Mouse (Mus musculus): ENCODE measurements around the gene Supt4a. TPM values are rescaled to one million over a fixed set of nuclear protein-coding genes. Genes with fewer than 3 reads are reported as not detected.

Gene Supt4a
- polyA plus RNA-seq, 1 experiment from 2014 or later, result 146 TPM

- H3K27ac ChIP-seq (ENCODE audit: low read depth), result no peak overlapping the region
- no peak overlapping the region for H3K4me2 ChIP-seq (ENCODE audit: low read length)
- peaks cover 42% of the 10 kb centered on the region for H3K36me3 ChIP-seq (ENCODE audit: control insufficient read depth, insufficient read depth, low read length)
- no peak overlapping the region for H3K4me3 ChIP-seq (ENCODE audit: low read depth, low read length)
- DNase-seq (ENCODE audit: low spot score) (no peak), ATAC-seq (replicated peaks; ENCODE audit: low FRiP score, low TSS enrichment, low read depth) (no peak)
- no peaks in the 10 kb centered on the region for H3K27me3 ChIP-seq (replicated peaks; ENCODE audit: control insufficient read depth, insufficient read depth, low read length)
- 75% methylated on average over 9 of the region's 9 CpGs for WGBS
- H3K9ac ChIP-seq (ENCODE audit: low read length), result no peak overlapping the region
- 0 out of 2 replicates have a peak, but pooled peaks cover 4% of the 10 kb centered on the region for H3K4me1 ChIP-seq (replicated peaks; ENCODE audit: control insufficient read depth, insufficient read depth, low read length)
- H3K9me3 ChIP-seq (ENCODE audit: control insufficient read depth, low read length), result no peaks in the 10 kb centered on the region
These were observed 8.5 kb downstream of the Supt4a start for GRCm38 (mm10) chr11:87745632-87746555.

DNA sequence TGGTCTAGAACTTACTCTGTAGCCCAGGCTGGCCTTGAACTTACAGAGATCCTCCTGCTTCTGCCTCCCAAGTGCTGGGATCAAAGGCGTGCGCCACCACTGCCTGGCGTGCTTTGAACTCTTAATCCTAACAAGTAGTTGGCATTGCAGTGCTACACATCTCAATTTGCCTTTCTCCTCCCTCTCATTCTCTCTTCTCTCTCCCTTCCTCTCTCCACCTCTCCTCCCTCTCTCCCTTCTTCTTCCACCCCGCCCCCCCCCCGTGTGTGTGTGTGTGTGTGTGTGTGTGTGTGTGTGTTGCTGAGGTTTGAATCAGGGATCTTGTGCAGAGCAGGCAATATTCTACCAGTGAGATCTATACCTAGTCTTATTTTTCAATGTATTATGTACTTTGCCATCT is 10.0 kb downstream of the Supt4a start:
- Histone ChIP-seq H3K27ac (ENCODE audit: low read depth) (no peak overlapping the region), H3K9me3 (ENCODE audit: control insufficient read depth, low read length) (no peaks in the 10 kb centered on the region), H3K27me3 (replicated peaks; ENCODE audit: control insufficient read depth, insufficient read depth, low read length) (no peaks in the 10 kb centered on the region), H3K4me3 (ENCODE audit: low read depth, low read length) (no peak overlapping the region), H3K4me2 (ENCODE audit: low read length) (no peak overlapping the region), H3K36me3 (ENCODE audit: control insufficient read depth, insufficient read depth, low read length) (peaks cover 28% of the 10 kb centered on the region), H3K4me1 (replicated peaks; ENCODE audit: control insufficient read depth, insufficient read depth, low read length) (0 out of 2 replicates have a peak, but pooled peaks cover 4% of the 10 kb centered on the region), H3K9ac (ENCODE audit: low read length) (no peak overlapping the region)
- ATAC-seq (replicated peaks; ENCODE audit: low FRiP score, low TSS enrichment, low read depth) (no peak), DNase-seq (ENCODE audit: low spot score) (no peak)
- 95% methylated on average over 5 of the region's 5 CpGs for WGBS

GRCm38 (mm10) chr11:87747716-87748115 is 10.4 kb downstream of the Supt4a start:
- Histone ChIP-seq H3K27ac (ENCODE audit: low read depth) (no peak overlapping the region), H3K4me2 (ENCODE audit: low read length) (no peak overlapping the region), H3K9ac (ENCODE audit: low read length) (no peak overlapping the region), H3K36me3 (ENCODE audit: control insufficient read depth, insufficient read depth, low read length) (peaks cover 24% of the 10 kb centered on the region), H3K27me3 (replicated peaks; ENCODE audit: control insufficient read depth, insufficient read depth, low read length) (no peaks in the 10 kb centered on the region), H3K9me3 (ENCODE audit: control insufficient read depth, low read length) (no peaks in the 10 kb centered on the region), H3K4me1 (replicated peaks; ENCODE audit: control insufficient read depth, insufficient read depth, low read length) (0 out of 2 replicates have a peak, but pooled peaks cover 4% of the 10 kb centered on the region), H3K4me3 (ENCODE audit: low read depth, low read length) (no peak overlapping the region)
- WGBS, result 88% methylated on average over 7 of the region's 7 CpGs
- ATAC-seq (replicated peaks; ENCODE audit: low FRiP score, low TSS enrichment, low read depth) (no peak), DNase-seq (ENCODE audit: low spot score) (no peak)

GRCm38 (mm10) chr11:87748132-87749119 is 11.1 kb downstream of the Supt4a start:
- Histone ChIP-seq H3K4me3 (ENCODE audit: low read depth, low read length) (no peak overlapping the region), H3K4me1 (replicated peaks; ENCODE audit: control insufficient read depth, insufficient read depth, low read length) (0 out of 2 replicates have a peak, but pooled peaks cover 4% of the 10 kb centered on the region), H3K9ac (ENCODE audit: low read length) (no peak overlapping the region), H3K36me3 (ENCODE audit: control insufficient read depth, insufficient read depth, low read length) (peaks cover 18% of the 10 kb centered on the region), H3K9me3 (ENCODE audit: control insufficient read depth, low read length) (no peaks in the 10 kb centered on the region), H3K27me3 (replicated peaks; ENCODE audit: control insufficient read depth, insufficient read depth, low read length) (no peaks in the 10 kb centered on the region), H3K4me2 (ENCODE audit: low read length) (peak overlapping the region; percentile 31), H3K27ac (ENCODE audit: low read depth) (no peak overlapping the region)
- DNase-seq (ENCODE audit: low spot score) (no peak), ATAC-seq (replicated peaks; ENCODE audit: low FRiP score, low TSS enrichment, low read depth) (no peak)
- WGBS, result 32% methylated on average over 19 of the region's 19 CpGs

DNA sequence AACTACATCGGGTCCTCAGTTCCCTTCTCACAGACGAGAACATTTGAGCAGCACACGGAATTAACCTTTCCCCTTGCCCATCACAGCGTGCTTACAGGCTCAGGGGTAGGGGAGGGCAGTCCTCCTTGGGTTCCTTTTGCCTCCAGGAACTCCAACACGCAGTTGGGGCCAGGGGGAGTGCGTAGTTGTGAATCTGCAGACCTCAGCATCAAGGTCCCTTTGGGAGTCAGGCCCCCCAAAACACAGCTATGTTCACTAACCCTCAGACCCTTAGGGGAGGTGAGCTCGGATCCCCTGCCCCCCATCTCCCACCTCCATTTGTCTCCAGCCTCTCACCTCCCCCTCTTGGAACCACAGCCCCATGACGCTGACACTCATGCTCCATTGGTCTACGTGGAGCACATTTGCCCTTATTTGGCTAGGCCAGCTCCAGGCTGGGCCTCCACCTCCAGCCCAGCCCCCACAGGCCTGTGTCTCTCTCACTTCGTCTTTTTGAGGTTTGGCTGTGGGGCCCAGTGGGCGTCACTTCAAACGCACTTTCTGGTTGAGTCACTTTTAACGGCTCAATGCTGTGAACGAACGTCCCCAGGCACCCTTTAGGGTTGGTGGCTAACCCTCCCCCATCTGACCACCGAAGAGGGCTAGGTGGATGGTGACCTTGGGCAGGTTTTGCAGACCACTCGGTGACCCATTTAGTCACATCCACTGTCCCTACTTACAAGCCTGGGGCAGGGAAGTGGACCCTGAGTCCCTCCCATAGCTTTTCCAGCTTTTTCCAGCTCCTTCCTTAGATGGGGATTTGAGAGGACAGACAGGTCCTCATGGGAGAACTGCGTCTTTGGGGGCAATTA is 12.1 kb downstream of the Supt4a start:
- Histone ChIP-seq H3K27me3 (replicated peaks; ENCODE audit: control insufficient read depth, insufficient read depth, low read length) (no peaks in the 10 kb centered on the region), H3K27ac (ENCODE audit: low read depth) (peak overlapping the region; percentile 33; the same call in 1 of the 2 replicates), H3K4me2 (ENCODE audit: low read length) (no peak overlapping the region), H3K4me1 (replicated peaks; ENCODE audit: control insufficient read depth, insufficient read depth, low read length) (0 out of 2 replicates have a peak, but pooled peaks cover 4% of the 10 kb centered on the region), H3K36me3 (ENCODE audit: control insufficient read depth, insufficient read depth, low read length) (peaks cover 8% of the 10 kb centered on the region), H3K9ac (ENCODE audit: low read length) (no peak overlapping the region), H3K9me3 (ENCODE audit: control insufficient read depth, low read length) (no peaks in the 10 kb centered on the region), H3K4me3 (ENCODE audit: low read depth, low read length) (no peak overlapping the region)
- 43% methylated on average over 18 of the region's 18 CpGs for WGBS
- no peak for DNase-seq (ENCODE audit: low spot score)
- ATAC-seq (replicated peaks; ENCODE audit: low FRiP score, low TSS enrichment, low read depth), result 0 out of 2 replicates have a peak, but pooled peaks have one; percentile 29

DNA sequence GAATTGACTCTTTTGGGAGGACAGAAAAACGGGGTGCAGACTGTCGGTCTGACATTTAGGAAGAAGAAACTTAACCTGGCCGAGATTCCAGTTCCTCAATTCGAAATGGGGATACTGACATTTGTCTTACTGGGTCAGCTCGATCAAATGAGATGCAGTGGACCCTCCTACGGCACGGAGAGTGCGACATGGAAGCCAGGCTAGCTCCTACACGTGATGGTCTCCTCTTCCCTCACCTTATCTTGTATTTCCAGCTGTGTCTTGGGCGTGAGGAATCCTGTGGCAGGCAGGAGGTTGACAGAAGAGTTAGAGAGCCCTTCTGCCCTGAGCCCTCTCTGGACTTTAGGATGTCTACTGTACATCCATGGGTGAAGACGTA is 12.7 kb downstream of the Supt4a start:
- H3K9me3 ChIP-seq (ENCODE audit: control insufficient read depth, low read length), result no peaks in the 10 kb centered on the region
- no peak overlapping the region for H3K4me2 ChIP-seq (ENCODE audit: low read length)
- no peak overlapping the region for H3K9ac ChIP-seq (ENCODE audit: low read length)
- 83% methylated on average over 11 of the region's 11 CpGs for WGBS
- no peak for DNase-seq (ENCODE audit: low spot score)
- H3K27me3 ChIP-seq (replicated peaks; ENCODE audit: control insufficient read depth, insufficient read depth, low read length), result no peaks in the 10 kb centered on the region
- H3K27ac ChIP-seq (ENCODE audit: low read depth), result peak overlapping the region; percentile 33; the same call in 1 of the 2 replicates
- 0 out of 2 replicates have a peak, but pooled peaks cover 4% of the 10 kb centered on the region for H3K4me1 ChIP-seq (replicated peaks; ENCODE audit: control insufficient read depth, insufficient read depth, low read length)
- H3K36me3 ChIP-seq (ENCODE audit: control insufficient read depth, insufficient read depth, low read length), result peaks cover 2% of the 10 kb centered on the region
- H3K4me3 ChIP-seq (ENCODE audit: low read depth, low read length), result no peak overlapping the region
- no peak; the same call in 1 of the 2 replicates for ATAC-seq (replicated peaks; ENCODE audit: low FRiP score, low TSS enrichment, low read depth)

DNA sequence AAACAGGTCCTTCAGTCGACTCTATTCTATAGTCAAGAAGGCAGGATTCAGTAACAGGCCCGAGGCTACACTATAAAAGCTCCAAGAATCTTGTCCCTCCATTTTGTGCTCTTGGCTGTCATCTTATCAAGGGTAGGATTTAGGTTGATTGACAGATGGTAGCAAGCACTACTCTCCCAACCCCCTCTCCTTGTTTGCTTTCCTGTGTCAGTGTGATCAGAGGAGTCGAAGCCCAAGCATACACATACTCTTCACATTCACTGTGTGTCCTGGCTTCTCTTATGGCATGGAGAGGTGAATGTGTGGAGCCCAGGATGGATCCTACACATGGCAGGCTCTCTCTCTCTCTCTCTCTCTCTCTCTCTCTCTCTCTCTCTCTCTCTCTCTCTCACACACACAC is 13.2 kb downstream of the Supt4a start:
- DNase-seq (ENCODE audit: low spot score) (no peak), ATAC-seq (replicated peaks; ENCODE audit: low FRiP score, low TSS enrichment, low read depth) (no peak)
- 73% methylated on average over 3 of the region's 3 CpGs for WGBS
- Histone ChIP-seq H3K9me3 (ENCODE audit: control insufficient read depth, low read length) (no peaks in the 10 kb centered on the region), H3K4me3 (ENCODE audit: low read depth, low read length) (no peak overlapping the region), H3K4me2 (ENCODE audit: low read length) (no peak overlapping the region), H3K36me3 (ENCODE audit: control insufficient read depth, insufficient read depth, low read length) (no peaks in the 10 kb centered on the region), H3K4me1 (replicated peaks; ENCODE audit: control insufficient read depth, insufficient read depth, low read length) (0 out of 2 replicates have a peak, but pooled peaks cover 4% of the 10 kb centered on the region), H3K9ac (ENCODE audit: low read length) (no peak overlapping the region), H3K27me3 (replicated peaks; ENCODE audit: control insufficient read depth, insufficient read depth, low read length) (no peaks in the 10 kb centered on the region), H3K27ac (ENCODE audit: low read depth) (no peak overlapping the region)
